Mouse (Mus musculus) myocyte (in vitro differentiated cells): ENCODE results near the gene Cramp1l. TPM values are rescaled to one million over a fixed set of nuclear protein-coding genes. Genes with fewer than 3 reads are reported as not detected.
A peak's percentile ranks its signal among the peaks of the same experiment; 100 is the strongest.
"Not testable (repeated sequence)": the region's sequence is repeated elsewhere in the genome, so short reads cannot be mapped to it uniquely, and the experiment has no call there.

Experiments used
- H3K27me3 ChIP-seq: one replicate; pipeline ENCODE4 v1.6.1; 2011; ENCODE audit not compliant: control insufficient read depth, insufficient read depth, insufficient read length
- H3K36me3 ChIP-seq: one replicate; pipeline ENCODE4 v1.6.1; 2011; ENCODE audit not compliant: control insufficient read depth, insufficient read depth
- H3K4me2 ChIP-seq: one replicate; pipeline ENCODE4 v1.6.1; 2011; ENCODE audit warnings: low read depth, control low read depth
- H3K4me3 ChIP-seq: one replicate; pipeline ENCODE4 v1.5.1; 2011; ENCODE audit warnings: mild to moderate bottlenecking, control low read depth, moderate library complexity
- H3K79me2 ChIP-seq: one replicate; pipeline ENCODE4 v1.6.1; 2011; ENCODE audit not compliant: control insufficient read depth, insufficient read depth
- H3ac ChIP-seq: one replicate; pipeline ENCODE4 v1.6.1; 2011; ENCODE audit not compliant: control insufficient read depth, insufficient read length
- CEBPB ChIP-seq: IDR thresholded peaks from 2 replicates; pipeline ENCODE4 v1.6.1; 2011; ENCODE audit warnings: mild to moderate bottlenecking, moderate library complexity; ENCODE audit not compliant: poor library complexity, insufficient read depth, severe bottlenecking
- E2F4 ChIP-seq: IDR thresholded peaks from one replicate; pipeline ENCODE4 v1.6.1; 2011; ENCODE audit warnings: mild to moderate bottlenecking, control low read depth, moderate library complexity; ENCODE audit not compliant: insufficient read depth
- MAX ChIP-seq: IDR thresholded peaks from one replicate; pipeline ENCODE4 v1.6.1; 2011; ENCODE audit warnings: low read depth, mild to moderate bottlenecking, control low read depth
- MYOD1 ChIP-seq, 3 experiments: IDR thresholded peaks; one replicate each; pipeline ENCODE4 v1.6.1; 2011; ENCODE audit warnings: control low read depth in 2 of 3, low read depth in 2 of 3, mild to moderate bottlenecking in 2 of 3, moderate library complexity in 1 of 3; ENCODE audit not compliant: insufficient read length in 2 of 3, control insufficient read depth in 1 of 3
- MYOG ChIP-seq, 3 experiments: IDR thresholded peaks; one replicate each; pipeline ENCODE4 v1.6.1; 2011; ENCODE audit warnings: control low read depth in 2 of 3, low read depth in 2 of 3, mild to moderate bottlenecking in 2 of 3; ENCODE audit not compliant: insufficient read length in 2 of 3, control insufficient read depth in 1 of 3, insufficient read depth in 1 of 3
- POLR2A ChIP-seq: IDR thresholded peaks from one replicate; pipeline ENCODE4 v1.6.1; 2011; ENCODE audit warnings: low read depth, mild to moderate bottlenecking, control low read depth, moderate library complexity; ENCODE audit not compliant: insufficient read length
- POLR2AphosphoS2 ChIP-seq: IDR thresholded peaks from one replicate; pipeline ENCODE4 v1.6.1; 2011; ENCODE audit warnings: low read depth, control low read depth; ENCODE audit not compliant: insufficient read length
- REST ChIP-seq: IDR thresholded peaks from one replicate; pipeline ENCODE4 v1.6.1; 2011; ENCODE audit warnings: mild to moderate bottlenecking, control low read depth, moderate library complexity; ENCODE audit not compliant: insufficient read depth, insufficient read length
- SRF ChIP-seq: IDR thresholded peaks from one replicate; pipeline ENCODE4 v1.6.1; 2011; ENCODE audit warnings: low read depth; ENCODE audit not compliant: control insufficient read depth, insufficient read length
- TCF12 ChIP-seq: IDR thresholded peaks from one replicate; pipeline ENCODE4 v1.6.1; 2011; ENCODE audit warnings: mild to moderate bottlenecking, control low read depth; ENCODE audit not compliant: poor library complexity, insufficient read depth, severe bottlenecking
- TCF3 ChIP-seq: IDR thresholded peaks from one replicate; pipeline ENCODE4 v1.6.1; 2011; ENCODE audit warnings: low read depth, control low read depth; ENCODE audit not compliant: insufficient read length
- USF1 ChIP-seq: IDR thresholded peaks from one replicate; pipeline ENCODE4 v1.6.1; 2011; ENCODE audit warnings: low read depth, mild to moderate bottlenecking, control low read depth, moderate library complexity
- polyA plus RNA-seq: library from polyadenylated mRNA; unstranded; fragments of >200 nt; fragmentation: generic; extraction: Trizol; gene quantifications from one replicate; pipeline ENCODE4 v1.2.1, GENCODE M21; 2012; ENCODE audit warnings: missing spikeins

Cramp1l gene
- polyA plus RNA-seq, 1 experiment, result 3.5 TPM

GRCm38 (mm10) chr17:24960135-24960851 lies 55.3 kb downstream of the Cramp1l start, which contains the start of gene Jpt2:
Gene Jpt2, minus strand, starts transcription at chr17:24960689.
- TF ChIP-seq POLR2AphosphoS2 (peak; percentile 72), CEBPB (no peak), E2F4 (peak; percentile 34), MYOD1 (IDR thresholded peaks at IDR 0.05; ENCODE audit: control insufficient read depth in 1 of 3, insufficient read length in 2 of 3, low read depth in 2 of 3) (no peak), POLR2A (peak; percentile 53)
- Histone ChIP-seq H3K4me3 (peak within 1 kb of the TSS; percentile 58), H3ac (peak within 1 kb of the TSS; percentile 63), H3K79me2 (peaks cover 35% of the 10 kb centered on the region), H3K36me3 (peaks cover 18% of the 10 kb centered on the region), H3K27me3 (no peaks in the 10 kb centered on the region), H3K4me2 (peak within 1 kb of the TSS; percentile 90)

GRCm38 (mm10) chr17:24959371-24959770 lies 56.2 kb downstream of the Cramp1l start:
- Histone ChIP-seq H3K36me3 (peaks cover 10% of the 10 kb centered on the region), H3K4me2 (peak overlapping the region; percentile 90)
- no peak for TF ChIP-seq REST
- TF ChIP-seq USF1, result no peak
- TF ChIP-seq TCF12, result no peak
- no peak for TF ChIP-seq POLR2A
- TF ChIP-seq TCF3, result no peak
- TF ChIP-seq MYOG (IDR thresholded peaks at IDR 0.05; ENCODE audit: control insufficient read depth in 1 of 3, insufficient read depth in 1 of 3, insufficient read length in 2 of 3, low read depth in 2 of 3), result no peak
- no peak for TF ChIP-seq MAX
- no peak for TF ChIP-seq CEBPB
- TF ChIP-seq MYOD1 (IDR thresholded peaks at IDR 0.05; ENCODE audit: control insufficient read depth in 1 of 3, insufficient read length in 2 of 3, low read depth in 2 of 3), result no peak
- no peak for TF ChIP-seq POLR2AphosphoS2

GRCm38 (mm10) chr17:24953291-24953690 lies 62.3 kb downstream of the Cramp1l start:
- H3ac ChIP-seq, result no peak overlapping the region
- H3K79me2 ChIP-seq, result peaks cover 15% of the 10 kb centered on the region
- no peak overlapping the region for H3K4me2 ChIP-seq
- TF ChIP-seq CEBPB (no peak), POLR2AphosphoS2 (no peak), MYOG (IDR thresholded peaks at IDR 0.05; ENCODE audit: control insufficient read depth in 1 of 3, insufficient read depth in 1 of 3, insufficient read length in 2 of 3, low read depth in 2 of 3) (no peak), TCF3 (no peak), MYOD1 (IDR thresholded peaks at IDR 0.05; ENCODE audit: control insufficient read depth in 1 of 3, insufficient read length in 2 of 3, low read depth in 2 of 3) (no peak), E2F4 (no peak), POLR2A (no peak), TCF12 (no peak), USF1 (no peak), MAX (no peak), SRF (no peak), REST (no peak)
- no peaks in the 10 kb centered on the region for H3K36me3 ChIP-seq
- no peak overlapping the region for H3K4me3 ChIP-seq
- H3K27me3 ChIP-seq, result no peaks in the 10 kb centered on the region

More at GRCm38 (mm10) chr17:24959371-24959770, 56.2 kb downstream of the Cramp1l start:
- peak overlapping the region; percentile 58 for H3K4me3 ChIP-seq
- peak overlapping the region; percentile 63 for H3ac ChIP-seq
- no peaks in the 10 kb centered on the region for H3K27me3 ChIP-seq
- H3K79me2 ChIP-seq, result peaks cover 35% of the 10 kb centered on the region

GRCm38 (mm10) chr17:24950671-24951070 lies 64.9 kb downstream of the Cramp1l start:
- Histone ChIP-seq H3K4me2 (no peak overlapping the region), H3K36me3 (no peaks in the 10 kb centered on the region), H3ac (no peak overlapping the region), H3K4me3 (no peak overlapping the region), H3K27me3 (no peaks in the 10 kb centered on the region), H3K79me2 (no peaks in the 10 kb centered on the region)
- TF ChIP-seq TCF3 (no peak), SRF (no peak), CEBPB (no peak), E2F4 (no peak), MAX (no peak), MYOG (IDR thresholded peaks at IDR 0.05; ENCODE audit: control insufficient read depth in 1 of 3, insufficient read depth in 1 of 3, insufficient read length in 2 of 3, low read depth in 2 of 3) (no peak), USF1 (no peak), POLR2A (no peak), TCF12 (no peak), REST (no peak), MYOD1 (IDR thresholded peaks at IDR 0.05; ENCODE audit: control insufficient read depth in 1 of 3, insufficient read length in 2 of 3, low read depth in 2 of 3) (no peak), POLR2AphosphoS2 (no peak)

GRCm38 (mm10) chr17:24948204-24948603 lies 67.4 kb downstream of the Cramp1l start:
- TF ChIP-seq REST, result no peak
- no peak for TF ChIP-seq USF1
- TF ChIP-seq TCF3, result no peak
- TF ChIP-seq POLR2AphosphoS2, result no peak
- no peak for TF ChIP-seq MYOG (IDR thresholded peaks at IDR 0.05; ENCODE audit: control insufficient read depth in 1 of 3, insufficient read depth in 1 of 3, insufficient read length in 2 of 3, low read depth in 2 of 3)
- no peak for TF ChIP-seq POLR2A
- no peak for TF ChIP-seq MYOD1 (IDR thresholded peaks at IDR 0.05; ENCODE audit: control insufficient read depth in 1 of 3, insufficient read length in 2 of 3, low read depth in 2 of 3)
- no peak for TF ChIP-seq SRF
- no peak for TF ChIP-seq TCF12
- TF ChIP-seq E2F4, result no peak
- no peak overlapping the region for H3ac ChIP-seq
- H3K4me3 ChIP-seq, result no peak overlapping the region
- H3K36me3 ChIP-seq, result no peaks in the 10 kb centered on the region
- H3K27me3 ChIP-seq, result no peaks in the 10 kb centered on the region
- no peak overlapping the region for H3K4me2 ChIP-seq
- no peaks in the 10 kb centered on the region for H3K79me2 ChIP-seq

- H3K4me3 ChIP-seq, H3K27me3 ChIP-seq, H3K36me3 ChIP-seq, H3K4me2 ChIP-seq, H3ac ChIP-seq, H3K79me2 ChIP-seq: not testable (repeated sequence)
Observed at GRCm38 (mm10) chr17:24943589-24943988, 72.0 kb downstream of the Cramp1l start.
